Mouse (Mus musculus) ES-E14 (cell line): ENCODE results near the gene Rec114.

Experiments used
- CHD2 ChIP-seq: IDR thresholded peaks from 2 replicates; pipeline ENCODE4 v1.6.1; 2014; ENCODE audit warnings: mild to moderate bottlenecking, low read depth, low read length, inconsistent platforms
- HCFC1 ChIP-seq: IDR thresholded peaks from 2 replicates; pipeline ENCODE4 v1.6.1; 2012; ENCODE audit warnings: low read length, inconsistent platforms, borderline replicate concordance; ENCODE audit not compliant: insufficient read depth
- MAFK ChIP-seq: IDR thresholded peaks from 2 replicates; pipeline ENCODE4 v1.6.1; 2014; ENCODE audit warnings: mild to moderate bottlenecking, low read depth, low read length, inconsistent platforms; ENCODE audit not compliant: insufficient read depth
- ZNF384 ChIP-seq: IDR thresholded peaks from 2 replicates; pipeline ENCODE4 v1.6.1; 2012; ENCODE audit warnings: low read depth, low read length, inconsistent platforms

GRCm38 (mm10) chr9:58710642-58711041 lies 33.1 kb downstream of the Rec114 start:
- TF ChIP-seq CHD2: no peak
- no peak for TF ChIP-seq HCFC1
- no peak for TF ChIP-seq ZNF384
- no peak for TF ChIP-seq MAFK
